Mouse (Mus musculus): ENCODE data around the gene A030005K14Rik. TPM values are rescaled to one million over a fixed set of nuclear protein-coding genes. Genes with fewer than 3 reads are reported as not detected.

A030005K14Rik gene
- polyA plus RNA-seq, 1 experiment from 2014 or later = not detected

DNA sequence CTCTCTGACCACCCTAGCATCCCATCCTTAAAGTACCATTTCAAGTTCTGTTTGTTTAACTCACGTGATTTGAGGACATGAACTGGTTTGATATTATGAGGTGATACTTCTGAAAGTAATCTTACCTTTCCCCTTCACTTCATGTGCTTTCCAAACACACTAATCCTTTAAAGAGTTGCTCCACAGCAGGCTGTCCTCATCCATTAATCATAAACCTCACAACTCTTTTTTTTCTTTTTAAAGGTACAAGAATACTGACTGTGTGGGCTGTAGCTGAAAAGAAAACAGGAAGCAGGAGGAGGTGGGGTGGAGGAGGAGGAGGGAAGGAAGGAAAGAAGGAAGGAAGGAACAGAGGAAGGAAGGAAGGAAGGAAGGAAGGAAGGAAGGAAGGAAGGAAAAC, 27.2 kb downstream of the A030005K14Rik start:
- TF ChIP-seq CTCF (IDR thresholded peaks at IDR 0.05) (no peak), EP300 (IDR thresholded peaks at IDR 0.05) (no peak)
- ATAC-seq (peak; percentile 57), DNase-seq (ENCODE audit: low spot score) (peak; percentile 38)
- WGBS = 23% methylated on average over 1 of the region's 1 CpGs
- no peaks in the 10 kb centered on the region for H3K27me3 ChIP-seq (replicated peaks; ENCODE audit: insufficient read depth, low read length)
- no peaks in the 10 kb centered on the region for H3K4me1 ChIP-seq (ENCODE audit: insufficient read depth, low read depth, low read length)
- H3K9ac ChIP-seq (replicated peaks; ENCODE audit: low read depth) = no peak overlapping the region
- H3K4me3 ChIP-seq (ENCODE audit: low read depth, low read length) = no peak overlapping the region
- H3K4me2 ChIP-seq (replicated peaks; ENCODE audit: low read depth, low read length) = no peak overlapping the region
- no peaks in the 10 kb centered on the region for H3K36me3 ChIP-seq (ENCODE audit: insufficient read depth, low read length)
- no peak overlapping the region for H3K27ac ChIP-seq (ENCODE audit: low read length)
- H3K9me3 ChIP-seq (ENCODE audit: low read length) = no peaks in the 10 kb centered on the region

- WGBS = 58% methylated on average over 1 of the region's 1 CpGs
- no peak overlapping the region for H3K27ac ChIP-seq (ENCODE audit: low read length)
- H3K9ac ChIP-seq (replicated peaks; ENCODE audit: low read depth) = no peak overlapping the region
- no peaks in the 10 kb centered on the region for H3K4me1 ChIP-seq (ENCODE audit: insufficient read depth, low read depth, low read length)
- ATAC-seq (no peak), DNase-seq (ENCODE audit: low spot score) (no peak)
- no peak overlapping the region for H3K4me3 ChIP-seq (ENCODE audit: low read depth, low read length)
- no peaks in the 10 kb centered on the region for H3K36me3 ChIP-seq (ENCODE audit: insufficient read depth, low read length)
- no peaks in the 10 kb centered on the region for H3K27me3 ChIP-seq (replicated peaks; ENCODE audit: insufficient read depth, low read length)
- TF ChIP-seq EP300 (IDR thresholded peaks at IDR 0.05) (no peak), CTCF (IDR thresholded peaks at IDR 0.05) (no peak)
- H3K9me3 ChIP-seq (ENCODE audit: low read length) = no peaks in the 10 kb centered on the region
- no peak overlapping the region for H3K4me2 ChIP-seq (replicated peaks; ENCODE audit: low read depth, low read length)
These were observed 42.6 kb downstream of the A030005K14Rik start for GRCm38 (mm10) chr1:83016556-83016955.

DNA sequence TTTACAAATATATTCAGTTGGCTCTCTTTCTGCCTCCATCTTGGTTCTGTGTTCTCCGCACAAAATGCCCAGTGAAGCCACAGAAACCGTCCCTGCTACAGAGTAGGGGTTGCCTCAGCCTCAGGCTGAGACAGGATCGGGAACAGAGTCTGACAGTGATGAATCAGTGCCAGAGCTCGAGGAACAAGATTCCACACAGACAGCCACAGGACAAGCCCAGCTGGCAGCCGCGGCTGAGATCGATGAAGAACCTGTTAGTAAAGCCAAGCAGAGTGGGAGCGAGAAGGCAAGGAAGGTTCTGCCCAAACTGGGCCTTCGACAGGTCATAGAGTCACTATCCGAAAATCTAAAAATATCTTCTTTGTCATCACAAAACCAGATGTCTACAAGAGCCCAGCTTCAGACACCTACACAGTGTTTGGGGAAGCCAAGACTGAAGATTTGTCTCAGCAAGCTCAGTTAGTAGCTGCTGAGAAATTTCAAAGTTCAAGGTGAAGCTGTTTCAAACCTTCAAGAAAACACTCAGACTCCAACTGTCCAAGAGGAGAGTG, 43.8 kb downstream of the A030005K14Rik start:
- H3K9me3 ChIP-seq (ENCODE audit: low read length) = 0 out of 2 replicates have a peak, but pooled peaks cover 2% of the 10 kb centered on the region

GRCm38 (mm10) chr1:83014477-83014876, 44.7 kb downstream of the A030005K14Rik start:
- no peaks in the 10 kb centered on the region for H3K27me3 ChIP-seq (replicated peaks; ENCODE audit: insufficient read depth, low read length)
- DNase-seq (ENCODE audit: low spot score) (no peak), ATAC-seq (no peak)
- 91% methylated on average over 3 of the region's 3 CpGs for WGBS
- H3K4me3 ChIP-seq (ENCODE audit: low read depth, low read length) = no peak overlapping the region
- H3K9me3 ChIP-seq (ENCODE audit: low read length) = 0 out of 2 replicates have a peak, but pooled peaks cover 2% of the 10 kb centered on the region
- no peaks in the 10 kb centered on the region for H3K36me3 ChIP-seq (ENCODE audit: insufficient read depth, low read length)
- H3K27ac ChIP-seq (ENCODE audit: low read length) = no peak overlapping the region
- TF ChIP-seq EP300 (IDR thresholded peaks at IDR 0.05) (no peak), CTCF (IDR thresholded peaks at IDR 0.05) (no peak)
- H3K4me1 ChIP-seq (ENCODE audit: insufficient read depth, low read depth, low read length) = no peaks in the 10 kb centered on the region
- H3K9ac ChIP-seq (replicated peaks; ENCODE audit: low read depth) = no peak overlapping the region
- no peak overlapping the region for H3K4me2 ChIP-seq (replicated peaks; ENCODE audit: low read depth, low read length)

More for the DNA sequence above, 43.8 kb downstream of the A030005K14Rik start:
- H3K4me2 ChIP-seq (replicated peaks; ENCODE audit: low read depth, low read length) = no peak overlapping the region
- H3K4me3 ChIP-seq (ENCODE audit: low read depth, low read length) = no peak overlapping the region
- ATAC-seq (no peak), DNase-seq (ENCODE audit: low spot score) (no peak)
- no peaks in the 10 kb centered on the region for H3K4me1 ChIP-seq (ENCODE audit: insufficient read depth, low read depth, low read length)
- no peak overlapping the region for H3K27ac ChIP-seq (ENCODE audit: low read length)
- 48% methylated on average over 10 of the region's 10 CpGs for WGBS
- H3K9ac ChIP-seq (replicated peaks; ENCODE audit: low read depth) = no peak overlapping the region
- H3K27me3 ChIP-seq (replicated peaks; ENCODE audit: insufficient read depth, low read length) = no peaks in the 10 kb centered on the region
- no peak for TF ChIP-seq EP300 (IDR thresholded peaks at IDR 0.05)
- no peak for TF ChIP-seq CTCF (IDR thresholded peaks at IDR 0.05)
- H3K36me3 ChIP-seq (ENCODE audit: insufficient read depth, low read length) = no peaks in the 10 kb centered on the region

Other genes starting within 250 kb of the A030005K14Rik start
- gene Agfg1, start 219.9 kb downstream of the A030005K14Rik start, polyA plus RNA-seq (2015; fragmentation: Nextera tagmentation; extraction: Ambion mirVana) = 28.3 and 34.8 TPM in 2 replicates
- not detected in 2 replicates for gene A030005L19Rik, start 146.1 kb downstream of the A030005K14Rik start, polyA plus RNA-seq (2015; fragmentation: Nextera tagmentation; extraction: Ambion mirVana)
- gene A030014E15Rik, start 134.5 kb downstream of the A030005K14Rik start, polyA plus RNA-seq (2015; fragmentation: Nextera tagmentation; extraction: Ambion mirVana) = not detected in 2 replicates
- not detected in 2 replicates for gene Gm6217, start 128.0 kb downstream of the A030005K14Rik start, polyA plus RNA-seq (2015; fragmentation: Nextera tagmentation; extraction: Ambion mirVana)
- gene A030003K21Rik, start 116.0 kb downstream of the A030005K14Rik start, polyA plus RNA-seq (2015; fragmentation: Nextera tagmentation; extraction: Ambion mirVana) = not detected in 2 replicates
- gene Gm7544, start 103.4 kb downstream of the A030005K14Rik start, polyA plus RNA-seq (2015; fragmentation: Nextera tagmentation; extraction: Ambion mirVana) = not detected in 2 replicates
- not detected in 2 replicates for gene Gm47955, start 99.1 kb downstream of the A030005K14Rik start, polyA plus RNA-seq (2015; fragmentation: Nextera tagmentation; extraction: Ambion mirVana)
- gene Gm47959, start 58.8 kb downstream of the A030005K14Rik start, polyA plus RNA-seq (2015; fragmentation: Nextera tagmentation; extraction: Ambion mirVana) = not detected in 2 replicates
- gene Slc19a3, start 20.9 kb downstream of the A030005K14Rik start, polyA plus RNA-seq (2015; fragmentation: Nextera tagmentation; extraction: Ambion mirVana) = 2.1 and 2.5 TPM in 2 replicates
- not detected in 2 replicates for gene Krtap28-10, start 16.9 kb downstream of the A030005K14Rik start, polyA plus RNA-seq (2015; fragmentation: Nextera tagmentation; extraction: Ambion mirVana)
- gene Gm47969, start 14.4 kb downstream of the A030005K14Rik start, polyA plus RNA-seq (2015; fragmentation: Nextera tagmentation; extraction: Ambion mirVana) = 0.45 and 1.0 TPM in 2 replicates
- gene Krtap28-13, start 1.6 kb upstream of the A030005K14Rik start, polyA plus RNA-seq (2015; fragmentation: Nextera tagmentation; extraction: Ambion mirVana) = 0.16 TPM in 1 of 2 replicates, not detected in the other
- 0.37 and 41.3 TPM in 2 replicates for gene Ccl20, start 57.4 kb upstream of the A030005K14Rik start, polyA plus RNA-seq (2015; fragmentation: Nextera tagmentation; extraction: Ambion mirVana)
- gene Daw1, start 100.4 kb upstream of the A030005K14Rik start, polyA plus RNA-seq (2015; fragmentation: Nextera tagmentation; extraction: Ambion mirVana) = 1.1 and 2.3 TPM in 2 replicates

Data from lung, postnatal 0 days (tissue).